Mouse (Mus musculus) layer of hippocampus, postnatal 10 days (tissue): ENCODE measurements around the gene Zhx3. TPM values are rescaled to one million over a fixed set of nuclear protein-coding genes. Genes with fewer than 3 reads are reported as not detected.

Experiments
- DNase-seq, 2 experiments: peaks; one replicate each; pipeline ENCODE4 v3.0.0; 2021; ENCODE audit warnings: low spot score in 2 of 2
- total RNA-seq, 2 experiments: library from RNA; stranded (reverse); gene quantifications; 2 replicates each; pipeline ENCODE4 v1.2.3; 2021

Gene Zhx3
- total RNA-seq, 2 experiments from 2014 or later, result 95.8 to 99.3 TPM

GRCm38 (mm10) chr2:160764386-160764785 is 108.4 kb downstream of the Zhx3 start:
- no peak for DNase-seq

GRCm38 (mm10) chr2:160763816-160764215 is 109.0 kb downstream of the Zhx3 start:
- no peak for DNase-seq

GRCm38 (mm10) chr2:160760433-160761184 is 112.2 kb downstream of the Zhx3 start:
- DNase-seq, result peak; percentile 73

GRCm38 (mm10) chr2:160756583-160757203 is 116.1 kb downstream of the Zhx3 start:
- DNase-seq, result no peak

GRCm38 (mm10) chr2:160747075-160747474 is 125.7 kb downstream of the Zhx3 start:
- DNase-seq, result no peak

GRCm38 (mm10) chr2:160746637-160747036 is 126.2 kb downstream of the Zhx3 start:
- no peak for DNase-seq

- no peak for DNase-seq
Measured at GRCm38 (mm10) chr2:160745497-160745896, 127.3 kb downstream of the Zhx3 start.

GRCm38 (mm10) chr2:160744823-160745210 is 128.0 kb downstream of the Zhx3 start:
- DNase-seq, result no peak

- DNase-seq, result peak; percentile 66 to 75
Measured at GRCm38 (mm10) chr2:160744040-160744822, 128.6 kb downstream of the Zhx3 start.

- DNase-seq, result no peak
Measured at GRCm38 (mm10) chr2:160742161-160742609, 130.6 kb downstream of the Zhx3 start.

- no peak for DNase-seq
Measured at GRCm38 (mm10) chr2:160741580-160741979, 131.2 kb downstream of the Zhx3 start.

- peak in 1 of 2 experiments; percentile 37 for DNase-seq
Measured at GRCm38 (mm10) chr2:160740521-160741156, 132.2 kb downstream of the Zhx3 start.

- no peak for DNase-seq
Measured at GRCm38 (mm10) chr2:160739647-160740356, 133.0 kb downstream of the Zhx3 start.

- DNase-seq, result no peak
Measured at GRCm38 (mm10) chr2:160738354-160738753, 134.4 kb downstream of the Zhx3 start.

GRCm38 (mm10) chr2:160736466-160736865 is 136.3 kb downstream of the Zhx3 start:
- no peak for DNase-seq

- DNase-seq, result no peak
Measured at GRCm38 (mm10) chr2:160735706-160736310, 137.0 kb downstream of the Zhx3 start.

GRCm38 (mm10) chr2:160734331-160734730 is 138.5 kb downstream of the Zhx3 start:
- DNase-seq, result no peak

GRCm38 (mm10) chr2:160733131-160733531 is 139.7 kb downstream of the Zhx3 start:
- DNase-seq, result no peak

GRCm38 (mm10) chr2:160732420-160732995 is 140.3 kb downstream of the Zhx3 start:
- no peak for DNase-seq

- peak; percentile 77 to 79 for DNase-seq
Measured at GRCm38 (mm10) chr2:160731839-160732261, 140.9 kb downstream of the Zhx3 start.
